Mouse (Mus musculus) skeletal muscle tissue, adult 2 months (tissue): ENCODE results near the gene Cryaa.
"Not testable (repeated sequence)": the region's sequence is repeated elsewhere in the genome, so short reads cannot be mapped to it uniquely, and the experiment has no call there.

Experiments
- DNase-seq: peaks from one replicate; pipeline ENCODE4 v3.0.0-alpha.2; 2012; ENCODE audit warnings: low read depth, low spot score

The Cryaa gene

DNA sequence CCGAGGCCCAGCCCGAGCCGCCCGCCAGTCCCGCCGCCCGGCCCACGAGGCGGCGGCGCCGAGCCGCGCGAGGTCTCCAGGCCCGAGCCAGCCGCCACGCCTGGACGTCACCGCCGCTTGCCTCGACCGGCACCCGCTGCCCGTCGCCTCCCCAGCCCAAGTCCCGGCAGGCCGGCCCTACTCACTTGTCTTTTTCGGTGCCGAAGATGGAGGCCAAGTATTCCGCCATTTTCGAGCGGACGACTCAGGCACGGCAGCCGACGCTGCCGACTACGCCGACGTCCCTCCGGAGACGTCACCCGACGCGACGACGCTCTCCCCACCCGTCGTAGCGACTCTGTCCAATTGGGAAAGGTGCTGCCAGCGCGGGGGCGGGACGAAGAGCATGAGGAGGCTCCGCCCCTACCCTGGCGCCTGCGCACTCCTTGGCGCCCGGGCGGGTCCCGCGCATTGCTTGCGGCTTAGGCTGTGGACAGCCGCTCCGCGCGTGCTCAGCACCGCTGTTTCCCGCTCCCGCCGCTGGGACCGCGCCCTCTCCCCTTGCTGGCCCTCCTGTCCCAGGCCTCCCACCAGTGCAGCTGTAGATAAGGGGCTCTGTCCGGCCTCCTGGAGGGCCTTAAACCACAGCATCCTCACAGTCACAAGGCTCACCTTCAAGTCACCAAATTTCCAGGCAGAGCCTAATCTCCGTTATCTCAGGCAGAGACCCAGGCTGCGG lies 19.0 kb upstream of the Cryaa start, which contains the start of gene U2af1:
U2af1 (minus strand) TSS at position 425 of the 718 bp plus-strand sequence.
- DNase-seq, result peak; percentile 98

GRCm38 (mm10) chr17:31660661-31661250 lies 16.9 kb upstream of the Cryaa start:
- DNase-seq, result no peak

GRCm38 (mm10) chr17:31662855-31663254 lies 14.8 kb upstream of the Cryaa start:
- no peak for DNase-seq

DNA sequence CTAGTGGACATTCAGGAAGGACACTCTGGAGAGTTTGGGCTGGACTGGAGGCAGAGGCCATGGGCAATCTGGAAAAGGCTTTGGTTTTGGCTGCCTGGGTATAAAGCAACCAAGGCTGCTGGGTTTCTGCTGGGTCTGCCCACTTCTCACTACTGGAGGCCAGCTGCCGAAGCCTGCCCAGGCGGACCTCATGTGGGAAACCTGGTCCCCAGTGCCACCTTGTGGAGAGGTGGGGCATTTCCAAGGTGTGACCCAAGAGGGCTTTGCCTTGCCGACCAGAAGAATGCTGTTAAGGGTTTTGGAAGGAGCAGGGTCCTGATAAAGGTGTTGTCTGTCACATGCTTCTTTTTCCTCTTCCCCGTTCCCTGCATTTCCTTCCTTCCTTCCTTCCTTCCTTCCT lies 12.8 kb upstream of the Cryaa start:
- peak; percentile 60 for DNase-seq

DNA sequence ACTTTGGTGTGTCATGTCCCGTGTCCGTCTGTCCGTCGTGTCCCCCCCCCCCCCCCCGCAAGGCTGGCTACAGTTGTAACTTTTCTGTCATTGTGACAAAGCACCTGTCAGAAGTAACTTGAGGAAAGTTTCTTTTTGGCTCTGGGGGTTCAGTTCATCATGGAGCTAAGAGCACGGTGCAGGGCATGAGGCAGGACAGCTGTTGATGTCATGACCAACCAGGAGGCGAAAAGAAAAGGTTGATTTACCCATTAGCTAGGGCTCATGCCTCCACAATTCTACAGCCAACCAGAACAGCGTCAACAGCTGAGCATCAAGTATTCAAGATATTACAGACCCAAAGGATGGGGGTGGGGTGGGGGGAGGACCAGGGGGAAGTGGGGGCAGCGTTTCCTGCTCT lies 9.3 kb upstream of the Cryaa start:
- no peak for DNase-seq

GRCm38 (mm10) chr17:31670163-31670562 lies 7.4 kb upstream of the Cryaa start:
- DNase-seq, result no peak

DNA sequence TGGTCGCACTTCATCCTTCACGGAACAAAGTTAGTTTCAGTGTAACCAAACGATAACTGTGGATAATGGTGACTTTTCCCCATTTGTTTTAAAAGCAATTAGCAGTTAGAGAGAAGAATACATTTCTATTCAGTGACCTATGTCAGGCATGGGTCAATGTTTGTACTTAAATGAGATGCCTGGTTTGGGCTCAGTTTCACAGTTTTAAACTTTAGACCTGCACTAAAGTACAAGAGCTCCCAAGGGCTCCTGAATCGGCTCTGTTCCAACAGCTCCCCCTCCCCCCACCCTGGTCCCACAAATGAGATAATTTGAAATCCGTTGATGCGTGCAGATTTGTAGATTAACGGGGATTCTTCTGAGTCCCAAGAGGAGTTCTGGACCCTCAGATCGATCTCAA lies 5.9 kb upstream of the Cryaa start:
- DNase-seq, result no peak

- no peak for DNase-seq
Observed at GRCm38 (mm10) chr17:31672279-31672678, 5.3 kb upstream of the Cryaa start.

DNA sequence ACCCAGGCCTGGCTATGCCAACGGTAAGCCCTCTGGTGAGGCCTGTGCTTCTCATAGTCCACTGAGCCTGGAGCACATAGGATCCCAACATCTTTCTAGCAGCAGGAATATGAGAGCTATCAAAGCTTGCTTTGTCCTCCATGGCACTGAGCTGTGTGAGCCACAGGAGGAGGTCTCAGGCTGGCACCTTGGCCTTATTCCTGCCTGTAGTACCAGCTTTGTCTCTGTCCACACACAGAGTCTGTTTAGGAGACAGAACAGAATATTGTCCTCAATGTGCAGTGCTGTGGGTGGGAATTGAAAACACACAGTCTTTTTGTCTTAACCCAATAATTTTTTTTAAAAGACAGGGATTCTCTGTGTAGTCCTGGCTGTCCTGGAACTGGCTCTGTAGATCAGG lies 3.2 kb upstream of the Cryaa start:
- no peak for DNase-seq

DNA sequence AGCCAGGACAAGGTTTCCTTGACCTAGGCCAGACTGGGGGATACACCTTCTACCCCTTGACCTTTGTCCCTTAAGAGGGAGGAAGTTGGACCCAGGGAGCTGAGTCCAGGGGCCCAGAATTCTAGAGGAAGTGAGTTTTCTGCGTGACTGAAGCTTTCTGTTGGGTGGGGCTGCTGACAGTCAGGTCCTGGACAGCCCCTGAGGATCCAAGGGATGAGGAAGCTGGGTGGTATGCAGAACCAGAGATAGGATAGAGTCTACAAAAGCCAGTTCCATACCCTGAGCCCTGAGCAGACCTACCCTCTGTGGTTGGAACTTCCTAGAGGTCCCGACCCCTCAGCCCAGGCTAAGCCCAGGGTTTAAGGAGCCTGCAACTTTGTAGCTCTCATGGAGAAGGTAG lies 2.8 kb downstream of the Cryaa start:
- no peak for DNase-seq

DNA sequence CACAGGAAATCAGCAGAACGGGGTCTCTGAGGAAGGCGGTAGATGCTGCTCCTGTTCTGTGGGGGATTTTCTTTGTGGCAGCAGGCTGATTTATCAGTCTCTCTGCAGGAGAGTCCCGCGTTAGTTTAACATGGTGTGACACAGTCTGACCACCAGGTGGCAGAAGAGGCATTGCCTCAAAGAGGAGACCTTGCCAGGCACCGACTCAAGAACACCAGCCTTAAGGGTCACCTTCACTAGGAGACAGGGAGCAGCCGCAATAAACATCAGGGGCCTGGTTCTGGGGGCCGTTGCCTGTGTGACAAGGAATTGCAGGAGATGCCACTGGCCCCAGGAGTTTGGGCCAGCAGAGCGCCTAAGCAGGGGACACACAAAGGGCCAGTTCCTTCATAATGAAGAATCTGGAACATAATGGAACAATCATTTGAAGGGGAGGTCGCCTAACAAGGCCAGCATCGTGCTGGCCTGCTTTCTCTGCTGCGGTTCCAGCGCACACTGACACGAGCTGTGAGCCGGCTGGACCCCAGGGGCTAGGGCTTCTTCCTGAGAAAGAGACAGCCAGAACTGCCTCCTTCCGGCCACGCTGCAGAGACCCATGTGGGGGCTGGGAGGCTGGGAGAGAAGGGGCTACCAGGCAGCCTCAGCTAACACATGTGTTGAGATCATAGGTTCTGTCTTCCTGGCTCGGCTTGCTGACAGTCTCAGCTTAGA lies 8.1 kb downstream of the Cryaa start:
- peak; percentile 87 for DNase-seq

DNA sequence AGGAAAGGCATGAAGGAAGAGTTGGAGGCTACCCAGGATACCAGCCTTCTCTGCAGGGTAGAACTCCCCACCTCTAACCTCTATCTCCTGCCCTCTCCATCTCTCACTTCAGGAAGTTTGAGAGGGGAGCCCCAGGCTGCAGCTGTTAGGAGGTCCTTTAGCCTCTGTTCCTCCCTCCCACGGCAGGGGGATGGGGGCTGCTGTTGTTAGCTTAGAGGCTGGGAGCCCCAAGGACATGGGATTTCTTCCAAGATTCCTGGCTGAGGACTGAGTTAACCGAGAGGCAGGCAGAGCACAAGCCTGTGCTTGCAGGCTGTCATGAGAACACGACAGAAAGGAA lies 8.6 kb downstream of the Cryaa start:
- DNase-seq, result no peak

- peak; percentile 54 for DNase-seq
Observed at GRCm38 (mm10) chr17:31688112-31688511, 10.5 kb downstream of the Cryaa start.

- no peak for DNase-seq
Observed at GRCm38 (mm10) chr17:31689606-31690005, 12.0 kb downstream of the Cryaa start.

GRCm38 (mm10) chr17:31692918-31693317 lies 15.3 kb downstream of the Cryaa start:
- DNase-seq, result no peak

- peak; percentile 71 for DNase-seq
Observed at GRCm38 (mm10) chr17:31693330-31694022, 15.9 kb downstream of the Cryaa start.

- no peak for DNase-seq
Observed at GRCm38 (mm10) chr17:31694023-31694376, 16.4 kb downstream of the Cryaa start.

- no peak for DNase-seq
Observed at GRCm38 (mm10) chr17:31694949-31695348, 17.3 kb downstream of the Cryaa start.

DNA sequence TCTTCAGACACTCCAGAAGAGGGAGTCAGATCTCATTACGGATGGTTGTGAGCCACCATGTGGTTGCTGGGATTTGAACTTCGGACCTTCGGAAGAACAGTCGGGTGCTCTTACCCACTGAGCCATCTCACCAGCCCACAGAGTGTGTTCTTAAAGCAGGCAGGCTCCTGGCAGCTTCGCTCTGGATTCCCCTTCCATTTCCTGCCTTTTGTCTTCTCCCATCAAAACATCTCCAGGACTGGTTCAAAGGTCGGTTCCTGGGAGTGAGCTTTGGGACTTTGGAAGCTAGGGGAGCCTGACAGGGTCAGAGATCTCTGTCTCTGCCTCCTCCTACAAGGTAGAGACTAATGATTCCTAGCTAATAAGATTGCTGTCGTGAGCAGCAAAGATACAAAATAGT lies 17.7 kb downstream of the Cryaa start:
- DNase-seq, result not testable (repeated sequence)

- DNase-seq, result no peak
Observed at GRCm38 (mm10) chr17:31698347-31698746, 20.7 kb downstream of the Cryaa start.

DNA sequence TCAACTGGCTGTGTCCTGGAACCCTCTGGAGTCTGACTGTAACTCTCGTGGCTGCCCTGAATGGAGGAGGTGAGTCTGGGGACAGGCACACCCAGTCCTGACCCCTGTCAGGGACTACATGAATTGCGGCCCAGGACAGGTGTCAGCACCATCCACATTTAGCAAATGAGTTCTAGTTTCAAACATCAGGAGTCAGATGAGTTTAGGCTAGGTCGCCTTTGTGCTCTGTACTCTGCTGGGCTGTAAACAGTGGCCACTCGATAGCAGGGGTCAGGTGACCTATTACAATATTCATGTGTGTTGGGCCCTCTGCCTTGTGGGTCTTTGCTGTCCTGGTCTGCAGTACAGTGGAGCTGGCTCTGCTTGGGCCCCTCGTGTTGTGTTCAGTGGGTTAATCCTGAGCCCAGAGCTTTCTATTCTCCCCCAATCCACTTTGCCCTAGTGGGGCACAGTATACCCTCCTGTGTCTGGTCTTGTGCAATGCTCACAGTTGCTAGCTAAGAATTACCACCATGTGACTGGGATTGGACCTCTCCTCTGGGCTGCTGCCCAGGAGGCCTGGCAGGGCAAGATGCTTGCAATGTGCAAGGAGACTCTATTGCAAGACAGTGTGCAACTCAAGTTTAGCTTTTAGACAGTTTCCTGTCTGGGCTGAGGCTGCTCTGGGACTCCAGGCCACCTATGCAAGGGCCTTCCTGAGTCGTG lies 25.8 kb downstream of the Cryaa start:
- DNase-seq, result peak; percentile 87
